Mouse (Mus musculus) gastrocnemius, adult 2 months (tissue): ENCODE results near the gene Nfu1. TPM values are rescaled to one million over a fixed set of nuclear protein-coding genes. Genes with fewer than 3 reads are reported as not detected.

Source experiments
- DNase-seq: peaks from one replicate; pipeline ENCODE4 v3.0.0; 2022
- H3K27ac ChIP-seq: fragments of 200-600 bp; 2 replicates; pipeline ENCODE4 v1.8.1; 2022; ENCODE audit warnings: mild to moderate bottlenecking
- H3K4me3 ChIP-seq: fragments of 200-600 bp; 2 replicates; pipeline ENCODE4 v1.8.1; 2022; ENCODE audit warnings: mild to moderate bottlenecking, moderate library complexity
- CTCF ChIP-seq: fragments of 200-600 bp; IDR thresholded peaks from 2 replicates; pipeline ENCODE4 v1.8.1; 2022; ENCODE audit warnings: antibody characterized with exemption, mild to moderate bottlenecking, moderate library complexity
- intact Hi-C: fragments of 180-260 bp; cut with DNase I; formaldehyde crosslinking; loops from one replicate; pipeline ENCODE4 v1.15.1; 2025
- long read RNA-seq, 2 experiments: library from polyadenylated mRNA; stranded (forward); transcript quantifications; one replicate each; pipeline ENCODE4 v2.0.0; 2021
- total RNA-seq, 2 experiments: library from RNA; stranded (reverse); gene quantifications; 2 replicates each; pipeline ENCODE4 v1.2.3; 2021

Gene Nfu1
- 10 to 100 TPM; 55.1 to 66.5 TPM for total RNA-seq
- long read RNA-seq, experiment 1, transcript Nfu1-202 (8 exons, 950 nt) = major isoform, 42 of 52 reads
- long read RNA-seq, experiment 1, partial matches to known transcripts = 2 of 52 reads
- long read RNA-seq, experiment 1, other reads (novel, unspliced or antisense) = 4 of 52 reads
- long read RNA-seq, experiment 2, transcript Nfu1-201 (8 exons, 948 nt) = minor isoform, 7 of 66 reads
- long read RNA-seq, experiment 2, transcript Nfu1-202 (8 exons, 950 nt) = major isoform, 42 of 66 reads
- long read RNA-seq, experiment 2, partial matches to known transcripts = 4 of 66 reads
- long read RNA-seq, experiment 2, other reads (novel, unspliced or antisense) = 9 of 66 reads

DNA sequence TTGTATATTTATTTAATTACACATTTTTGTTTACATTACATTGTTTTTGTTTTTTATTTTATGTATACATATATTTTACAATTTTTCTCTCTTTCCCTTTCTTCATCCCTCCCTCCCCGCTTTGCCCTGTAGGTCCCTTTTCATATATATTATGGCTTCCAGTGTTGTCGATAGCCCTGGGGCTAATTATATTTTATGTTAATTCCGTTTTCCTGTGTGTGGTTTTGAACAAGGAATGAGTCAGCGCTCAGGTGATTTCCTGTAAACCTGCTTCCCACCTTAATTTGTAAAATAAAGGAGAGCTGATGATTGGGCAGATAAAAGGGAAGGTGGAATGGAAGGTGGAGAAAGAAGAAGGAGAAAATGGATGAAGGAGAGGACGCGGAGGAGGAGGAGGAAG lies at the start of gene Nfu1:
Gene Nfu1 (plus strand): TSS at position 350 of the 400 bp plus-strand sequence.
- intact Hi-C loops = no loop called here
- H3K27ac ChIP-seq = peak within 1 kb of the TSS; percentile 92
- peak within 1 kb of the TSS; percentile 71 for H3K4me3 ChIP-seq
- no peak for TF ChIP-seq CTCF
- no peak for DNase-seq

- DNase-seq = no peak
- no peak overlapping the region for H3K27ac ChIP-seq
- H3K4me3 ChIP-seq = no peak overlapping the region
- no peak for TF ChIP-seq CTCF
- intact Hi-C loops = no loop called here
Measured at GRCm38 (mm10) chr6:86963987-86964685, 44.9 kb upstream of the Nfu1 start.

DNA sequence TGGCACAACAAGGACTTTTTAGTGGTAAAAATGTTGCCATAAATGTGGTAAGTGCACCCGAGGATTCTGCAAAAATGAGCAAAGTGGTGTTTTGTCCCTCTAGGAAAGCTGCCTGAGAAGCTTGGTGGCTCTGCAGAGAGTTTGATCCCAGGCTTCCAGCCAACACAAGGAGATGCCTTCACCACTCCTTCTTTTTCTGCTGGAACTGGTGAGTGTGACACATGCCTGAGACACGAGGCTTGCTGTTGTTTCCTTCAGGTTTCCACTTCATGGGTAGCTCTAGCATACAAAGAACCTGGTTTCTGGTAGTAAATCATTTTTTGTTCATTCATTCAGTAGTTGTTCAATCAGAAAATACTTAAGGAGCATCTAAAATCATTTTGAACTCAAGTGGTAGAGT lies 41.9 kb upstream of the Nfu1 start:
- Histone ChIP-seq H3K4me3 (no peak overlapping the region), H3K27ac (no peak overlapping the region)
- intact Hi-C loops = no loop called here
- TF ChIP-seq CTCF = no peak
- DNase-seq = no peak

GRCm38 (mm10) chr6:86973956-86974355 lies 35.1 kb upstream of the Nfu1 start:
- DNase-seq = no peak
- Histone ChIP-seq H3K4me3 (no peak overlapping the region), H3K27ac (0 out of 2 replicates have a peak overlapping the region, but pooled peaks have one; percentile 24)
- TF ChIP-seq CTCF = no peak
- intact Hi-C loops = no loop called here

GRCm38 (mm10) chr6:86978156-86978908 lies 30.7 kb upstream of the Nfu1 start:
- DNase-seq = no peak
- no peak for TF ChIP-seq CTCF
- intact Hi-C loops = no loop called here
- Histone ChIP-seq H3K4me3 (no peak overlapping the region), H3K27ac (no peak overlapping the region)

DNA sequence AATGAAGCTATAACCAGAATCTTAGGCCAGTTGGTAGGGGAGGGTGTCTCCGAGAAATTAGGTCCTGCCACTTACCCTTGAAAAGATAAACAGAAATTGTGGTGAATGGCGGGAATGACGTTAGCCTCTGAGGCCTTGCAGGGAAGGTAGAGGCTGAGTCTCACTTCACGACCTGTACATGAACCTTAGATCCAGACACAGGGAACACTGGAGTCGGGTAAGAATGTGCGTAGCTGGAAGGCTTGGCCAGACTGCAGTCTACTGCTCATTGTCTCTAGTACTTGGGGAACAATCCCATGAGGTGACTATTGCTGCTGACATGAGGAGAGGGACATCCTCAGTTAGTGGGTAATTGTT lies 30.1 kb upstream of the Nfu1 start:
- no peak for TF ChIP-seq CTCF
- DNase-seq = no peak

DNA sequence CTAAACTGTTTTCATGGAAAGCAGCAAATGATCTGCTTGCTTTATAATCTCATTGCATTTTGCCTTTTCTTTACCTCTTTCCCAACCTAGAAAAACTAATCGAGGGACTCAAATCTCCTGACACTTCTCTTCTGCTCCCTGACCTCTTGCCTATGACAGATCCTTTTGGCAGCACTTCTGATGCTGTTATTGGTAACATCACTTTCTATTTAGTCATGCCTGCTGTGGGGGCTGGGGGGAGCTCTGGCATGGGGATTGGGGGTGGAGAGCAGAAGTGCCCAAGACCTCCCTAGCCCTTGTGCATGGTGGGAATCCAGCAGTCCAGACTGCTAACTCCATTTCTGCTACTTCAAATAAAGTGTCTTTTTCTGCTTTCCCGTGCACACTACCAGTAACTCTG lies 27.8 kb upstream of the Nfu1 start:
- intact Hi-C loops = no loop called here

More for the DNA sequence above, 30.1 kb upstream of the Nfu1 start:
- Histone ChIP-seq H3K27ac (no peak overlapping the region), H3K4me3 (no peak overlapping the region)
- intact Hi-C loops = no loop called here

GRCm38 (mm10) chr6:86985314-86986106 lies 23.5 kb upstream of the Nfu1 start:
- Histone ChIP-seq H3K27ac (no peak overlapping the region), H3K4me3 (no peak overlapping the region)
- intact Hi-C loops = no loop called here
- DNase-seq = no peak
- no peak for TF ChIP-seq CTCF

More for the DNA sequence above, 27.8 kb upstream of the Nfu1 start:
- no peak overlapping the region for H3K27ac ChIP-seq
- DNase-seq = no peak
- no peak overlapping the region for H3K4me3 ChIP-seq
- TF ChIP-seq CTCF = no peak

GRCm38 (mm10) chr6:86989576-86989975 lies 19.5 kb upstream of the Nfu1 start:
- TF ChIP-seq CTCF = no peak
- no peak overlapping the region for H3K27ac ChIP-seq
- no peak overlapping the region for H3K4me3 ChIP-seq
- intact Hi-C loops = no loop called here
- DNase-seq = peak; percentile 32

DNA sequence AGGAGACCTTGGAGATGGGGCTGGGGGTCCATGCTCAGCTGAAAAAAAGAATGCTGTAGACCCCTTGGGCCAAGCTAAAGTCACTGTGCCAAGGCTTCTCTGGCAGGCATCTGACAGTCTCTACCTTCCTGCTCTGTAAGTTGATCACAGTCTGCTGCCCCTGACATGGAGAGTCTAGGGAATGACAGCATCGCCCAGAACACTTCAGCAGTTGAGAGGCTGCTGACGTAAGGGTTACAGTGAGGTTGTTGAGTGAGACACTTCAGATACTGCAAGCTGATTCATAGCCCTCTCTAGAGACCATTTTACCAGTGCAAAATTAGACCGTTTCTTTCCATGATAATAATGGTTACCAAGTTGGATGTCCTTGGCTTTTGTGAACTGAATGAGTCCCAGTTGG lies 18.0 kb upstream of the Nfu1 start:
- no peak for TF ChIP-seq CTCF
- intact Hi-C loops = no loop called here
- DNase-seq = no peak
- no peak overlapping the region for H3K4me3 ChIP-seq
- no peak overlapping the region for H3K27ac ChIP-seq

GRCm38 (mm10) chr6:86992349-86992748 lies 16.7 kb upstream of the Nfu1 start:
- Histone ChIP-seq H3K27ac (no peak overlapping the region), H3K4me3 (no peak overlapping the region)
- no peak for TF ChIP-seq CTCF
- no peak for DNase-seq
- intact Hi-C loops = no loop called here

DNA sequence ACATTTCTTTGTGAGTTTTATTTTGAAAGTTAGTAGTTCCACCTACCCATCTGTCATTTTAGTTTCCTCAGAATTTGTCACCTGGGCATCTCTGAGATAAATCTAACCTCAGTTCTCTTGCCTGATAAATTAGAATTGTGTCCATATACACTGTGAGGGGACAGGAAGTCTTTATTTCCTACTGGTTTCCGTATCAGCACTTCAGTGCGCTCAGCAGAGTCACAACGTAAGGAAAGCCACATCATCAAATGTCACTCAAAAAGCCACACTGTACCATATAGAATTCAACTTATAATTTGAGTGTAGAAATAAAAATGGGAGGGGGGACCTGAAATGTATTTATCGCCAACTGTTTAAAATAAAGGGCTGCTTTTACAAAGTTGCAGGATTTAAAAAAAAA lies 14.8 kb upstream of the Nfu1 start:
- no peak overlapping the region for H3K27ac ChIP-seq
- DNase-seq = no peak
- H3K4me3 ChIP-seq = no peak overlapping the region
- intact Hi-C loops = no loop called here
- no peak for TF ChIP-seq CTCF
